Mouse (Mus musculus) kidney, adult 18-20 months (tissue): ENCODE measurements around the gene Krt87.

ENCODE experiments used
- DNase-seq: peaks from one replicate; pipeline ENCODE4 v3.0.0; 2021

Gene Krt87

DNA sequence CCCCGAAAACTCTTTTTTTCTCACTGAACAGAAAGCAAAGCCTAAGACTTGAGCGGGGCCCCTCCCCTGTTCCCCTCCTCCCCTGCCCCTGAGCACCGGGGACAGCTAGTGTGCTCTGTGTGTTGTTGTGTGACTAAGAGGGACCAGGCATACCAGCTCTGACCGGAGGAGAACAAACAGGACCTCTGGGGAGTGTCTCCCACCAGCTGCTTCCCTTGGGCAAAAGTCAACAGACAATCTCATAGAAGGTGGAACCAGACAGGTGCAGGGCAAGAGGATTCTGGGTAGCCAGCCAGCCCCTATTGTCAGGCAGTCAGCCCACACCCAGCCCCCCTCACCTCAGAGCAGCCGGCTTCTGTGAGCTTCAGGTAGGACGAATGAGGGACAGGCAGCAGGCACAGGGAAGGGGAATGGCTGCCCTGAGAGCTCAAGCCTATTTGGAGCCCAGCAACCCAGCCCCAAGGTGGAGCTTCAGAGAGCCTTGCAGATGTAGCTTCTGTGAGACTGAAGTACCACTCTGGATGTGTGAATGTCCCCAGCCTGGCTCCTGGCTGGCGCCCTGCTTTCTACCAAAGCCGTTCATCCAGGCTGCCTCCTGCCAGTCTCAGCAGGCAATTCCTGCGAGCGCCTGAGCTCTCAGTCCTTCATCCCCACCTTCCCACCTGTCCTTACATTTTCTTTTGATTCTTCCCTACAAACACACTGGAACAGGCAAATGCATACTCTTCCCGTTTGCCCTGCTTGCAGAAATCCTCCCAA lies 23.6 kb downstream of the Krt87 start:
- DNase-seq = no peak

DNA sequence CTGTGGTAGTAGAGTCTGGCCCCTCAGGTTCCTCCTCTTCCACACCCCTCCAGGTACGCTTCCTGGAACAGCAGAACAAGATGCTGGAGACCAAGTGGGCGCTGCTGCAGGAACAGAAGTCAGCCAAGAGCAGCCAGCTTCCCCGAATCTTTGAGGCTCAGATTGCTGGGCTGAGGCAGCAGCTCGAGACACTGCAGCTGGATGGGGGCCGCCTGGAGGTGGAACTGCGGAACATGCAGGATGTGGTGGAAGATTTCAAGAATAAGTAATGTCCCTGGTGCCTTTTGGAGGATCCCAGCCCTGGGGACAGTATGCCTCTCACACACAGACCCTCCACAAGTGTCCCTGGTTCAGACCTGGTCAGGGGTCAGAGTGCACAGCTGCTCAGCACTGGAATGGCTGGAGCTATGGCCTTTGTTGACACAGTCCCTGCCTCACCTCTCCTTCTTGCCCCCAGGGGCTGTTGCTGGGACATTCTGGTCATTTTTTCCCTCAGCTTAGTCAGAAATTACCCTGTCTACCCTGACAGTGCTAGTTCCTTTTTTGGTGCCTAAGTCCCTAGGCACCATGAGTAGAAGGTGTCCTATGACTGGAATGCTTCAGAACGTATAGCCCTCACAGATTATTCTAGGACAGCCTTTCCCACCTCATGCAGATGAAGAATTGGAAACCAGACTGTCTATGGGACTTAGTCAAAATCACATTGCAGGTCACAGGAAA lies 24.5 kb downstream of the Krt87 start:
- peak; percentile 27 for DNase-seq

DNA sequence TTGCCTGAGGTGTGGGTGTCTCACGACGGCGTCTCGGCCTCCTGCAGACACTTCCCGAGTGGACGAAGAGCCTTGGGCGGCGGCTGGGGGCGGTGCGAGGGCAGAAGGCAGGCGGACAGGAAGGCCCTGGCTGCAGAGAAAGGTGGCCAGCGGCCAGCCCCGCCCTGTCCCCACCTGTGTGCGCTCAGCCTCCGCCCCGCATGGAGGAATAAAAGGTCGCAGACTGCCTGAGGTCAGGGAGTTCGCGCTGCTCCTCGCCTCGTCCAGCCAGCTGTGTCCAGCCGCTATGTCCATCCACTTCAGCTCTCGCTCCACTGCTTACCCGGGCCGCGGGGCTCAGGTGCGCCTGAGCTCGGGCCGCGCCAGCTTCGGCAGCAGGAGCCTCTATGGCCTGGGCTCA lies 26.4 kb downstream of the Krt87 start:
- peak; percentile 81 for DNase-seq

DNA sequence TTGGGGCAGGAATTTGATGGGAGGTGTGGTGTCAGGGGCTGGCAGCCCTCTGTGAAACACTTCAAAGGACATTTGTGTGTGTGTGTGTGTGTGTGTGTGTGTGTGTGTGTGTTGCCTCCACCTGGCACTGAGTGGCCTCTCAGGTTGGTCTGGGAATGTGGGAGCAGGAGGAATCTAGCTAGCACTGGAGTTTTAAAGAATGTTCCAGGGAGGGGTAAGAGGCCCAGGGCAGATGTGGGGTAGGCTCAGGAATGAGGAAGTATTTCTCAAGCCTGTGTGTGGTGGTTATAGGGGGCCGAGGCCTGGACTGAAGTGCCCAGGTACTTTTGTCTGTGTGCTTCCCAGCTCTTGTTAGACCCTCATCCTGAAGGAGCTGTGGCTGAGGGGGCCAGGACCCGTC lies 27.8 kb downstream of the Krt87 start, which contains the start of gene Krt7:
Gene Krt7 (plus strand): TSS at position 269 of the 400 bp plus-strand sequence.
- peak; percentile 47 for DNase-seq

DNA sequence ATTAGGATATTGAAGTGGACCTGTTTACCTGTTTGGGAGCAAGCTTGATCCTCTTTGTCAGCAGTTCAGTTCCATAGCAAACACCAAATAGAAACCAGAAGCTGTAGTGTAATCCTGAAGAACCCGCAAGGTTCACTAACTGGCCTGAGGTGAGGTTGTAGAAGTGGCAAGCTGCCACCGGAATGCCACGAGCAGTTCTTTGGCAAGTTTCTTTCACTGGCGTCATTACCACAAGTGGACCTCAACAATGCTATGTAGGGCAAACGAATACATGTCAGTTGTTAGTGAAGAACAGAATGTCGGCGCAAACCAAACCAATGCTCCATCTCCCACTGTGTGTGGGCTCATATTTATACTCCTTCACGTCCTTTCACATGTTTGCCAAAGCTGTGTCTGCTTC lies 40.3 kb downstream of the Krt87 start:
- DNase-seq = no peak

DNA sequence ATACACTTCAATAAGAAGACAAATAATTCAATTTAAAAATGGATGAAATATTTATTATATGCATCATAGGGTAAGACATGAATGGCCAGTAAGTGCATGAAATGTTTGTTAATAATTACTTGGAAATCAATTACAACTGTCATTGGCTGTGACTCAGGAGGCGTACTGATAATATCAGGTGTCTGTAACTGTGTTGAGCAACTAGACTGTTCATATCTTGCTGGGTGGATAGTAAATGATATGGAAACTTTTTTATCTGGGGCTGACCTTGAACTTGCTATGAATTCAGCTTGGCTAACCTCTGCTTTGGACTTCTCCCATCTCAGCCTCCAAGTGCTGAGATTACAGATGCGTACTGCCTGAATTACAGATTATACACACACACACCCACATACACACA lies 40.9 kb downstream of the Krt87 start:
- no peak for DNase-seq

DNA sequence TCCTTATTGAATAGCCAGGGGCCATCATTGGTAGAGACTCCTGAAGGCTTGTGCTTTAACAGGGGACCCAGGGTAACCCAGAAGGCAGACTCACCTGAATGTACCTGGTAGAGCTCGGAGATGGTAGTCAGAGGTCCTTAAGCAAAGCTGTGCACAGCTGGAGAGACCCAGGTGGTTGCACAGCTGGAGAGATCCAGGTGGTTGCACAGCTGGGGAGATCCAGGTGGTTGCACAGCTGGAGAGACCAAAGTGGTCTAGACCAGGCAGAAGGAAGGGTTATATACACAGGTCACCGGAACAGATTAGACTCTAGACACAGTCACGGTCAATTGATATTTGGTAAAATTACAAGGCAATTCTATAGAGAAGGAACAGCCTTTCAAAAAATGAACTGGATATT lies 41.7 kb downstream of the Krt87 start:
- DNase-seq = no peak

DNA sequence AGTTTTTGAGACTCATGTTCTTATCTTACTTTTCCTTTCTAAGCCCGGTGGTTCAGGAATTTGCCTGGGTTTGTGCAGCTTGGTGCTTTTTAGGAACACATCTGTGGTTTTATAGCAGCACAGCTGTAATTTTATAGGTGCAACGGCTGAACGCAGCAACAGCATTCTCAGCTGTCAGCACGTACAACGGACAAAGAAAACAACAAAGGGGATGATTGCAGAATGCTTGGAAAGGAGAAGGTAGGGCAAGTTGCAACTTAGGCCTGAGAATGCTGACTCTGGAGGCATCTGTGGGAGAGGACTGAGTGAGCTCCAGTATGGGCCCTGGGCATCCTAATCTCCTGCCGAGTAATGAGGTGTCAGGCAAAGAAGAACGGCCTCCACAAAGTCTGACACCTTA lies 42.1 kb downstream of the Krt87 start:
- DNase-seq = no peak

DNA sequence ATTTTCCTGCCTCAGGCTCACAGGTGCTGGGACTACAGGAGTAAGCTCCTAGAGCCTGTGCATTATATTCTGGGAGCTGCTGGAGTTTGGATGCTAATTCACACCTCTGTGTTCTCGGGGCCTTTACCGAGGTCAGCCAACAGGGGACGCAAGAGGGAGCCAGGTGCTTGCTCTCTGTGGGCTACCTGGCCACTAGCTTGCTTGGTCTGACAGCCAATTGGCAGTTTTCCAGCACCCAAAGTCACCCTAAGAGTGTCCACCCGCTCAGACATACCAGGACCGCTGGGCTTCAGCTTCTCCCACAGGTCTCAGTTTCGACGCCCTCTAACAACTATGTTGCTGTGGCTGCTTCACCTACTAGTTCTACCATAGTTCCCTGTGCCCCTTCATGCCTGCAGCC lies 43.7 kb downstream of the Krt87 start:
- no peak for DNase-seq

DNA sequence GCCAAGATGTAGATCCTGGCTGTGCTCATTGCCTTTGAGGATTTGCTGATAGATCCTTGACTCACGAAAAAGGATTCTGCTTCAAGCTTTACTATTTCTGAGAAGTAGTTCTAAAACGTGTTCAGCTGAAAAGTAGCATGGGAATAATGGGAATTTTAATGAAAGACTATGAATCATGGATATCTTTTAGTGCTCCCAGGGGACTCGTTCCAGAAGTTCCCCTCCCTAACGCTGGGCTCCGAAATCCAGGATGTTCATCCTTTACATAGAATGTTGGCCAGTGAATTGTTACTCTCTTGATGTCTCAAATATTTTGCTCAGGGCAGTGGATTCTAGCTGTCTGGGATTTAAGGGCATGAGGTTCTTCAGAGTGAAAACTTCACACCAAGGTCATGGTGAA lies 46.4 kb downstream of the Krt87 start:
- no peak for DNase-seq

DNA sequence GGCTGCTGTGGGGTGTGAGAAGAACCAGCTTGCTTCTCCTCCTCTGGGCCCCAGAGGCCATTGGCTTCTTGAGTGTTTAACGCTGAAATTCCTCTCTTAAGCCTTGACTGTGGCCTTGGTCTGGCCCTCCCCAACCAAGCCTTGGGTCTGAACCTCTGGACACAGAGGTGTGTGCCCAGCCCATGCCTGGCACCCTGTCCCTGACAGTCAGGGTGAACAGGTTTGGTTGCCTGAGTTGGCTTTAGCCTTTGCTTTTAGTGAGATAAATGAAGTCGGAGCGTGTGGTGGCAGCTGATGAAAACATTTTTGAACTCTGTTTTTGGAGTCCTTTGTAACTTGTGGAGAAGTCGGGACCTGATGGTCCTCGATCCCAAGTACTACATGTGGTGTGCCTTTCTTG lies 48.4 kb downstream of the Krt87 start:
- DNase-seq = no peak

DNA sequence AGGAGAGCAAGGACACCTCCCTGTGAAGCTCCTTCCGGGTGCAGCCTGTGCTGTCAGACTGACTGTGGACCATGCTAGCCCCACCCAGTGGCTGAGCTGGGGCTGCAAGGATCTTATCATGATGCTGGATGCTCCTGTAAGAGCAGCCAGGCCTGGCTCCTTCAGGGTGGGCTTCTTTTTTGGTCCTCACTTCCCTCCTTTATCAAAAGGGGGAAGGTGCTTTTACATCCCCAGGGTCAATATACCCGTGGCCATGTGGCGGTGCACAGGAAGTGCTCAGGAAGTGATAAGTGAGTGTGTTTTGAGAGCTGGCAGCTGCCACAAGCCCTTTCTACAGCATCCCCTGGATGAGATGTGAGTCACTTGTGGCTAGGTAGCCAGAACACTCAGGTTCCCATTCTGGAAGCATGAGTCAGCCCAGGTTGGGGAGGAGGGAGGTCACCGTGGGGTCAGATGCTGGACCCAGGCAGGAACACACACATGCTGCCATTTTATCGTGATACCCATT lies 50.5 kb downstream of the Krt87 start:
- no peak for DNase-seq

DNA sequence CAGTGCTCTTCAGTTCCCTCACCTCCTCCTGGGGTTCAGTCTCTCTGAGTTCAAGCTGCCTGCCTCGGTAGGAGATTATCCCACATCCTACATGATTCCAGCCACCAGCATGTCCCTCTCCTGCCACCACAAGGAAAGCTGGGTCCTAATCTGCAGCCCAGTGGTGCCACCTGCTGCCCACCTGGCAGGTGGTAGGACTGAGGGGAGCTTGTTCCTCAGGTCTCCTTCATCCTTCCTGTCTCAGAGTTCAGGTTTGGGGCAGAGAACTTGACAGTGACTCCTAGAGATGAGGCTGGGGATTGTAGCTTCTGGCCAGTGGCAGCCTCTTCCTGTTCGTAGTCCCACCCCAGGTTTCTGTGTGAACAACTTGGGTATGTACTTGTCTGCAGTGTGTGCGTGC lies 51.4 kb downstream of the Krt87 start:
- peak; percentile 63 for DNase-seq

DNA sequence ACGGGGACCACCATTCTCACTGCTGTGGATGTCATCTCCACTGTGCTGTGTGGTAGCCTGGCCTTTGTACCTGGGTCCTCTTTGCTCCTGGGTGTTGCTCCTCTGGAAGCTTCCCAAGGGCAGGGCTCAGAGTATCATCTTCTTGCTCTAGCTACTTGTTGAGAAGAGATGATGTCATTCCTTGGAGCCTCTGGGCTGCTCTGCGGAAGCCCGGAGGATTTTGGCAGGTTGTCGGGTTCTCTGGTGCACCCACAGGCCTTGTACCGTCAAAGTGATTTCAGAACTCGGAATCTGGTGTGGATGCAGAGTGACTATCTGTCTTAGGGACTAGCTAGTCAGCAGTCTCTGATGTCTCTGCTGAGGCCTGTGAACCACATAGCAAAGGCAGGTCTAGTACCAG lies 53.5 kb downstream of the Krt87 start:
- DNase-seq = no peak

DNA sequence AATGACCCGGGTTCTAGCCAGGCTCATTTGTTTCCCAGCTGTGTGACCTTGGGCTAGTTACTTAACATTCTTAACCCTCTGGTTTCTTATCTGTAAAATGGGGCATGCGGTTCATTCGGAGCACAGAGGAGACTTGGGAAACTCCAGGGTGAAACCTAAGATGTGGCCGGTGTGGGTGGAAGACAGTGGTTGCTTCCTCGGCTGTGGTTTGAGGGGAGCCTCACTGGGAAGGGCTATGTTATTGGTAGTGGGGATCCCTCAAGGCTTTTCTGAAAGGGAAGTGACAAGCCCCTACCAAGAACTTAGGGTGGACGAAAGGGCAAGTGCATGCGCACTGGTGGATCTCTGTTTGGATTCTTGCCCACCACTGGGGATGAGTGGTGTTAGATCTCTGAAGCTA lies 54.0 kb downstream of the Krt87 start:
- no peak for DNase-seq

DNA sequence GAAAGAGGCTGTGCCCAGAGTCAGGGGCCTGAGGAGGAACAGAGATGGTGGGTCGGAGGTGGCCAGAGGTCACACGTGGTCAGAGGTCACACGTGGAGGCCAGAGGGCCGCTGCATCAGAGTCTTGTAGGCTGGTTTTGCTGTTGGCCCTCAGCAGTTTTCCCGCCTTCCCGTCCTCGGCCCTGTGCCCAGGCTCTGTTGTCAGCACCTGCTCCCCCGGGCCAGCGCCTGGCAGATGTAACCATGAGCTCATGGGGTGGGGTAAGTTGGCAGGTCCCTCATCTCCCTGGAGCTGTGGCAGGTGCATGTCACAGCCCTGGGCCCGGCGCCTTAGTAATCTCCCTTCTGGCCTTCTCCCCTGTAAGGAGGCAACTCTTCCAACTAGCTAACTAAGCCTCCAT lies 55.8 kb downstream of the Krt87 start:
- DNase-seq = no peak

DNA sequence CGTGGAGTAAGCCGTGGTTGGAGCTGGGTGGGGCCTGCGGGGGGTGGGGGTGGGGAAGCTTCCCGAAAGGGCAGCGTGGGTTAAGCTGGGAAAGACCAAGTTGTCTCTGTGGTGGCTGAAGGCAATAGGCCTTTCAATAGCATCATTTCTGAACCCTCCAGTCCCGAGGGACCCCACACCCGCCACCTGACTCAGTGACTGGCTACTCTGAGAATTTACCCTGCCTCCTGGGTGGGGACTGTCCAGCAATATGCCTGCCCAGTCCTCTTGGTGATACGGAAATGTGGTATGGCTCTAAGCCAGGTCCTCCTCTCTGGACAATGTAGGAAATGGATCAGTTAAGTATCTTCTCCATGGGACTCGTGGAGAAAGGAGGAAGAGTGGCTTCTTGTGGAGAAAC lies 56.8 kb downstream of the Krt87 start:
- peak; percentile 47 for DNase-seq
